Mouse (Mus musculus) right cerebral cortex, adult 2 months (tissue): ENCODE data around the gene Gli3.
A peak's percentile ranks its signal among the peaks of the same experiment; 100 is the strongest.

Experiments
- DNase-seq, 2 experiments: peaks; one replicate each; pipeline ENCODE4 v3.0.0; 2021 to 2022; ENCODE audit warnings: low spot score in 2 of 2

Gene Gli3

GRCm38 (mm10) chr13:15714726-15715437 lies 251.8 kb downstream of the Gli3 start:
- DNase-seq, result peak; percentile 60 to 70

GRCm38 (mm10) chr13:15721446-15721845 lies 258.4 kb downstream of the Gli3 start:
- DNase-seq, result no peak

GRCm38 (mm10) chr13:15722766-15723379 lies 259.8 kb downstream of the Gli3 start:
- no peak for DNase-seq

GRCm38 (mm10) chr13:15724723-15725122 lies 261.7 kb downstream of the Gli3 start:
- no peak for DNase-seq

GRCm38 (mm10) chr13:15741771-15742170 lies 278.7 kb downstream of the Gli3 start:
- DNase-seq, result peak; percentile 45 to 63

- no peak for DNase-seq
These were observed 279.3 kb downstream of the Gli3 start for GRCm38 (mm10) chr13:15742308-15742707.

- no peak for DNase-seq
These were observed 279.7 kb downstream of the Gli3 start for GRCm38 (mm10) chr13:15742777-15743176.

- peak; percentile 93 to 94 for DNase-seq
These were observed 296.0 kb downstream of the Gli3 start for GRCm38 (mm10) chr13:15758835-15759632.

- no peak for DNase-seq
These were observed 296.8 kb downstream of the Gli3 start for GRCm38 (mm10) chr13:15759633-15760441.

- DNase-seq, result no peak
These were observed 299.3 kb downstream of the Gli3 start for GRCm38 (mm10) chr13:15762291-15762690.

- DNase-seq, result peak; percentile 55 to 66
These were observed 299.9 kb downstream of the Gli3 start for GRCm38 (mm10) chr13:15762901-15763417.

GRCm38 (mm10) chr13:15777624-15778023 lies 314.6 kb downstream of the Gli3 start:
- peak; percentile 69 to 71 for DNase-seq
